Mouse (Mus musculus) adrenal gland, postnatal 25 days (tissue): ENCODE measurements around the gene Fam163b. TPM values are rescaled to one million over a fixed set of nuclear protein-coding genes. Genes with fewer than 3 reads are reported as not detected.

Experiments
- DNase-seq: peaks from one replicate; pipeline ENCODE4 v3.0.0; 2021; ENCODE audit warnings: mixed read lengths
- long read RNA-seq: library from polyadenylated mRNA; stranded (forward); transcript quantifications from one replicate; pipeline ENCODE4 v2.0.0, GENCODE M21; 2021
- total RNA-seq: library from RNA; stranded (reverse); gene quantifications from 2 replicates; pipeline ENCODE4 v1.2.3, GENCODE M21; 2021

Fam163b gene
- 1.6 and 2.3 TPM in 2 replicates for total RNA-seq
- long read RNA-seq = 0 reads

DNA sequence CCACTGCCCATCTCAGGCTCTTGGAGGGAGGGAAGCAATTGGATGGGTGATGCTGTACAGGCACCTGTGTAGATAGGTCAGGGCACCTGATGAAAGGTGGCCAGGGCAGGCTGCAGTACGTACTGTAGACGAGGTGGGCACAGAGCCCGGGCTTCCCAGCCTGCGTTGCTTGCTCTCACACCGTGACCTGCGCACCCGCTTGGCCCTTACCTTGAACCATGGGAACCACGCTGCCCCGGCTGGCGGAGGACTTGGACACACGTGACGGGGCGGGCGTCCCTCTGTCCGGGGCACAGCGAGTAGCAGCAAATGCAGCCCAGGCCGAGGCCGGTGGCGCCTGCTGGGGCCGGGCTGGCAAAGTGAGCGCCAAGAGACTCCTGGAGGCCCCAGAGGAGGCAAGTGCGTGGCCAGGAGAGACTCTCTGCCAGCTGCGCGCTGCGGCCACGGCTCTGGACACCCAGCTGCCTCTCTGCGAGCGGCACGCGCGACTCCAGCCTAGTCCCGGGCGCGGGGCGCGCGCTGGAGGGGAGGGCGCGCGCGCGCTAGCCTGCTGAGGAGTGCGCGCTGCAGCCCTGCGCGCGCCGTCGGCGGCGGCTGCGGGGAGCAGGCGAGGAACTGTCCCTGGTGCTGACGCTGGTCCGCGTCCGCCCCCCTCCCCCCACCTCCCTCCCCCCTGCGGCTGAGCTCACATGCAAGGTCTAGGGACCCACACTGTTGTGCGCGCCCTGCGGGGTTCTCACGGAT is at the start of gene Fam163b:
Fam163b (minus strand) TSS at position 542 of the 744 bp plus-strand sequence.
- peak; percentile 58 for DNase-seq

DNA sequence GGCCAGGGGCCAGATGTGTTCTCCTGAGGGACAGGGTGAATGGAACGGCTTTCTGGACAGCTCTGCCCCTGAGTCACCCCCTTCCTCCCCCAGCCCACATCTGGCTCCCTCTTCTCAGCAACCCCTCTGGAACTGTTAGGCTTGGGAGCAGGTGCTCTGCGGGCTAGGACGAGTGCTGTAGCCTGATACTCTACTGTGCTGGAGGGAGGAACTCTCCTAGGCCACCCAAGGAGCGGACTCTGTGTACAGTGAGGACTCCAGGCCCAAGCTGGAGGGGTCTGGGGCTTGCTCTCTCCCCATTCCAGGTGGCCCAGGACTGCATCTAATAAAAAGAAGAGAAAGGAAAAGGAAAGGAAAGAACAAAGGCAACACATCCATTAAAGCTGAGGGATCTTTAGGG is 47.7 kb upstream of the Fam163b start:
- no peak for DNase-seq

DNA sequence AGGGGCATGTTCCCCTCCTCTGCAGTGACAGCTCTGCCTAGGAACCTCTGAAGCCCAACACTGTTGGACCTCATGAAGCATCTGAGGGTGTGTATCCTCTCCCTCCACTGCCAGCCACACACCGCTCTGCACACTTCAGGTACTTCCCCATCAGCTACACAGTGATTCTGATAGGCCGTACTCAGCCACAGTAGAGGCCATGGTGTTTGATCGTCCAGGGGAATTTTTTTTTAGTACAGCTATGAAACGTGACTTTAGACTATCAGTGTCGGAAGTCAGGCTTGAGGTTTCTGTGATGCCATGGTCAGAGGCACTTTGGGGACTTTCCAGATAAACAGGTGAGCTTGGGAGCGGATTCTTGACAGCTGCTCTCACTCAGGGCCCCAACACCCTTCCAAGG is 45.2 kb upstream of the Fam163b start:
- no peak for DNase-seq

DNA sequence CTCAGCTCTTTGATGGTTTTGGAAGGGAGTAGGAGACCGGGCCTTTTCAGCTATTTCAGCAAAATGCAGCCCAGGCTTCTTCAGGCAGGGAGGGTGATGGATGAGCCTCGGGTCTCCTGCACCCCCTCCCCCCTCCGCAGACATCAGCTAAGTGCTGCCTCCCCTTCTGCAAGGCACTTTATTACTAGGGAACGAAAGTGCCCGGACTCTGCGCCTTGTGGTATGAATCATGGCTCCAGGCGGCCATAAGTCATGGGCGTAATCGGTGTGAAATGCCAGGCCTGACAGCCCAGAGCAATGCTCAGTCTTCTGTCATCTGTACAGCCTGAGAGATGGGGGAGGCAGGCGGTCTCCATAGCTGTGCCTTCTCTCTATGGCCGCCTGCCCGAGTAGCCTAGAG is 41.4 kb upstream of the Fam163b start:
- DNase-seq = peak; percentile 53

DNA sequence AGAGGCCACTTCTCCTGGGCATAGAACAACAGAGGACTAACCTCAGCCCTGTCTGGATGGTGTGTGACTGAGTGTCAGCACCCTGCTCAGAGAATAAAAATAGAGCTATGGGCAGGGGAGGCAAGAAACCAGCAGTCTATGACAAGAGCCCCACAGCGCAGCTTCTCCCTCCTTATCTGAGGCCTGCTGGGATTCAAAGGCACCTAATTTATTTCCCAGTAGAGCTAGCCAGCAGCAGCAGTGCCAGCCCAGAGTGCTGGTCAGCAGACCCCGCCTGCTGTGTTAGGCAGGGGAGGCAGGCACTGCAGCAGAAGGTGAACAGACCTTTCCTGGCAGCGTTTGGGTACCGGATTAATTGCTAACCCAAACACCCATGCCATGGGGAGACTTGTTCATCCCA is 39.6 kb upstream of the Fam163b start:
- DNase-seq = no peak

DNA sequence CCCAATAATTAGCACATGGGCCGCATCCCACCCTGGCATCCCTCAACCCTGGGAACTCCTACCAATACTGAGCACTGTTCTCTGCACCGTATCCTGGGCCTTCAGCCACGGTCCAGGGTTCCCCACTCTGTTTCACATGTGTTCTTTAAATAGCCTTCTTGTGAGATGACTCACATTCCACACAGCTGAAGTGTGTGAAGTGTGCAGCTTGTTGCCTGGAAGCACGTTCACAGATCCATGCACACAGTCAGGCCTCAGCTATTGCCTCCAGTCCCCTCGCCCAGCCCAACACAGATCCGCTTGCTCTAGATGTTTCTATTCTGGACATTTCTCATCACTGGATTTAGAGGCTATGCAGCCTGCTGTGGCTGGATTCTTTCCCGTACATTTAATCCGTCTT is 36.8 kb upstream of the Fam163b start:
- DNase-seq = no peak

DNA sequence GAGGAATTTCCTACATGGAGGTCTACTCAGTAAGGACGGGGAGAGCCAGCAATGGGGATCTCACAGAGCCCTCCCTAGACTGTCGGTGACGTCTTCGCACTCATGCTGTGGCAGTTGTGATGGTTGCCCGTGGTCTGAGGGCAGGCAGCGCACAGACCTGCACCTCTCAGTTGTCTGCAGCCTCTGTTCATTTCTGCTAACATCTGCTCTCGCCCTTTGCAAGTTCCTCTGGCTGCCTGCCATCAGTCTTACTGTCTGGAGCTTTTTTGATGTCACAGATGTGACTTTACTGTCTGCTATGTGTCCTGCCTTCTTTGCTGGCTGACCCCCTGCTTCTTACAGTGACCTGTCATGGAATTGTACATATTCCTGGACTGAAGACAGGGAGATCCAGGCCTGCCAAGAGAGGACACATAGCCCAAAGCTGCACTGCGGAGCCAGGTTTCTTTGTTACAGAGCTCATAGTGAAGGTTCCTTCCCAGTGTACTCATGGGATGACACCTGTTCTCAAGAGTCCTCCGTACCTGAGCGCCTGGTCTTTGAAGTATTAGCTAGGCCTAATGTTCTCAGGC is 33.5 kb upstream of the Fam163b start:
- peak; percentile 22 for DNase-seq

DNA sequence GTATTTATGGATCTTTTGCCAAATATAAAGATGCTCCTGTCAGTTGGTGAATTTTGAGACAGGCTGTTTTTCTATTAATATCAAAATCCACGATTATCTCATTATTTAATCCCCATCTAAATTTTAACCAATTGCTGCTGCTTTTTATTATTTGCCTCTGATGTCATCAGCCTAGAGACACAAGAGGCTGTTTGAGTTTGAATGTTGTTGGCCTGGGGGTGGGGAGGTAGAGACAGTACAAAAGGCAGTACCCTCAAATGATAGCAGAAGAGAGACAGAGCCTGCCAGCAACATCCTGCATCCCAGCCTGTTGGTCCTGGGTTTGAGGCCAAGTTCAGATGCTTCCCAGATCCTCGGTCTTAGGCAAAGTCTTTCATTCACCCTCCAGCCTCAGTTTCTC is 32.0 kb upstream of the Fam163b start:
- no peak for DNase-seq

DNA sequence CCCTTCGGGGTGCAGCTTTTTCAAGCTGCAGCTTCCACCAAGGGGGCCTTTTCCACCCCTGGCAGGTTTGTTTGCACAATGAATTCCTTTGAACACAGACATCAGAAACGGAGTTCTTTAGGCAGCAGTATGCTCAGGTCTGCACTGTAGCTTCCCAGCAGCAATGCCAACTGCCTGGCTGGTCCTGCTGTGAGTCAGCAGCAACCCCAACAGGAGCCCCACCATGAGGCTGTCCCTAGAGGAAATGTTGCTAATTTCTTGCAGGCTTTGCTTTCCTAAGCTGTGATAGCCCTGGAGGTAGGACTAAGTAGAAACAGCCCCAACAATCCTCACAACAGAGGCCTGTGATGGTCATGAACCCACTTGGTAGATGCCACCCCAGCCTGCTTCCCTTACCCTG is 24.7 kb upstream of the Fam163b start:
- no peak for DNase-seq

DNA sequence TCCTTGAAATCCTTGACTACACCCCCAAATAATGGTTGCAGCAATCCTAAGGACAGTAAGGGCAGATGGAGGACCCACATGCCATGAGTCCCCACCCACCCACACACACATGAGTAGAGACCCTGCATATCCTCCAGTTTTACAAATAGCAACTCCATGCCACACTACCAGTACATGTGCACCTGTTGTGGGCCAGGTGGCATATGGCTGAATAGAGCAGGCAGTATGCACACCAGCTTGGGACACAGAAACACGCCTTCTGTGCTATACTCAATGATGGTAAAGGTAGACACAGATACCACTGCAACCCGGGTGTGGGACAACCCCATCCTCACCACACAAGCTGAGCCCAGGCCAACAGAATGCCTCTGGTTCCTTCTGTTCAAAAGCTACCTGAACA is 23.8 kb upstream of the Fam163b start:
- DNase-seq = no peak

DNA sequence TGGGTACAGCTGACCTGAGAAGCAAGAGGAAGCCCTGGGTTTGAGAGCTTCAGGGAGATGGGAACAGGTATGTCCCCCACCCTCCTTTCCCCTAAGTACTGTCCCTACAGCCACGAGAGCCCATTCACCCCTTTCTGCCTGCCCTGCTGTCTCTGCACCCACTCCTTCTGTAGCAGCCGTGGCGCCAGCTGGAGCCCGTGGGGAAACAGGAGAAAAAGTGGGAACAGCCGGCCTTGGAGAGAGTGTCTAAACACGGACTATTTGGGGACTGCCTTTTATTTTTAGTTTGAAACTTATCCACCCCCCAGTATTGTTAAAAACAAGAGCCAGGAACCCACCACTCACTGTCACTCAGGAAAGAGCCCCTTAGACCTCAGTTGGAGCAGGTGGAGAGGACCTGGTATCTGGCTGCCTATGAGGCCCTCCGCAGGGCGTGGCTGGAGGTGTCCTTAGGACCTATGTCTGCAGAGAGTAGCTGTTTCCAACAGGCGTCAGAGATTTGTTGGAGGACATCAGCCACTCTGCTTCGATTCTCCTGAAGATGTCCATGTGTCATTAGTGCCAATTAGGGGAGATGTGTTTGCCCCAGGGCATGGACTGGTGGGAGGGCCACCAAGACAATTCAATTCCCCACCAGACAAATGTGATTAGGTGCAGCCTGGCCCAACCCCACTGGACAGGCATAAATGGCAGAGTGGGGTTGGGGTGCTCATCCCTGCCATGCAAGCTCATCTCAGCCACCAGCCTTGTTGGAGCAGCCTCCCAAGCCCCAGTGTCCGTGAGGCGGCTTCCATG is 22.7 kb upstream of the Fam163b start, which contains the start of gene Dbh:
Dbh (plus strand) TSS at position 438 of the 795 bp plus-strand sequence.
- peak; percentile 25 for DNase-seq

DNA sequence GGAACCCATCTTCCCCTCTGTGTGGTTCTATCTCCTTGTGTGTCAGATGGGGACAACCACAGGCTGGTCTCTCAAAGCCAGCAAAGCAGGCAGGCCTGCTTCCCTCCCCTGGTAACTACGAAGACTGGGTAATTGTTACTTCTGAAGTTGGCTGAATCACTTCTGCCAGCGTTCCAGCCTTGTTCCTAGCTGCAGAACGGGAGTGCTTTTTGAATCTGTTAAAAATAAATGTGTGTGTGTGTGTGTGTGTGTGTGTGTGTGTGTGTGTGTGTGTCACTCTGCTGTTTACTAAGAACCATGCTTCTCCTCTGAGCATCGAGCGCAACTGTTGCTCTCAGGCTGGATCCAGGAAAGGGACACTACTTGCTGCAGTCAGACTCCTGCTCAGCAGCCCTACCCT is 21.6 kb upstream of the Fam163b start:
- DNase-seq = no peak

DNA sequence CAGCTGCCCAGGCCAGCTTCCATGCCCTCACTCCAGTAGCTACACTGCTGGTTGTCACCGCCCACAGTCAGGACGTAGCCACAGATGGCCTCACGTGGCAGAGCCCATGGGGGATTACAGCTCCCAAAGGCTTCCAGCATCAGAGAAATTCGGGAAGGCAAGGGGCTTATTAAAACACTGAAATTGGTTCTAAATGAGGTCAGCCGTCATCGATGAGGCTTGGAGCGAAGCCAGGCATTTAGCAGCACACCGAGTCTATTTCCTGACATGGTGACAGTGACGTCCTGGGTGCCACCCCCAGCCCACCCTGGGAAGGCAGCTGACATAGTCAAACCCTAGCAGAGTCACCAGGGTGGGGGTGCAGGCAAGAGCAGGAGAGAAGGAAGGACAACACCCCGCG is 20.4 kb upstream of the Fam163b start:
- no peak for DNase-seq

DNA sequence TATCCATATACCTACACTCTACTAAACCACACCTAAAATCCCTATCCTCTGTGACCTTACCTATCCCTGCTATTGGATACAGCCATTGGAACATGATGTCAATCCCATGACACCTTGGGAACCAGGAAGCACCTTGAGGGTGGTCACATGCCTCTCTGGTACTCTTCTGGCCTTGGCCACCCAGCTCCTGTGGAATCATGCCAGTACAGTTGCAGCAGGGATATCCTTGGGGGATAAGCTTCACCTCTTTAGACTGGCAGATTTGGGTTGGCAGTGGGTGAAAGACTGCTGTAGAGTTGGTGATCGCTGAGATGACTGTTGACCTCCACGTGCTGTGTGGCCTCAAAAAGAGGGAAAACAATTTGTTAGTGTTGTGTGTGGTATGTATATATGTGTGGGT is 19.2 kb upstream of the Fam163b start:
- peak; percentile 15 for DNase-seq

DNA sequence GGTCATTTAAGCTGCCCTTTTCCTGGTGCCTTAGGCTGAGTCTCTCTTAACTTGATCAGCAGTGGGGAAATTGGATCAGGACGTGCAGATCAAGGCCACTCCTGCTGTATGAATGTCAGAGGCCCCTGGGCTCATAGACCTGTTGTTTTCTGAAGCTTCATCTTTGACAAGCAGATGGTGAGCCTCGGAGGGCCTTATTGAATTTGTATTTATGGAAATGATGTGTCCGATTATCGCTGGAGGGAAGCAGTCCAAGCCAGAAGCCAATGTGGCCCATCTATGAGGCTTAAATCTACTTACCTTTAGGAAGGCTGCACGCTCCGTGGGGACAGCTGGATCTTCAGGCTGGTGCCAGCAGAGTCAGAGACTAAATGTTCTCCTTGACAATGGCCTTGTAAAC is 14.3 kb upstream of the Fam163b start:
- no peak for DNase-seq

DNA sequence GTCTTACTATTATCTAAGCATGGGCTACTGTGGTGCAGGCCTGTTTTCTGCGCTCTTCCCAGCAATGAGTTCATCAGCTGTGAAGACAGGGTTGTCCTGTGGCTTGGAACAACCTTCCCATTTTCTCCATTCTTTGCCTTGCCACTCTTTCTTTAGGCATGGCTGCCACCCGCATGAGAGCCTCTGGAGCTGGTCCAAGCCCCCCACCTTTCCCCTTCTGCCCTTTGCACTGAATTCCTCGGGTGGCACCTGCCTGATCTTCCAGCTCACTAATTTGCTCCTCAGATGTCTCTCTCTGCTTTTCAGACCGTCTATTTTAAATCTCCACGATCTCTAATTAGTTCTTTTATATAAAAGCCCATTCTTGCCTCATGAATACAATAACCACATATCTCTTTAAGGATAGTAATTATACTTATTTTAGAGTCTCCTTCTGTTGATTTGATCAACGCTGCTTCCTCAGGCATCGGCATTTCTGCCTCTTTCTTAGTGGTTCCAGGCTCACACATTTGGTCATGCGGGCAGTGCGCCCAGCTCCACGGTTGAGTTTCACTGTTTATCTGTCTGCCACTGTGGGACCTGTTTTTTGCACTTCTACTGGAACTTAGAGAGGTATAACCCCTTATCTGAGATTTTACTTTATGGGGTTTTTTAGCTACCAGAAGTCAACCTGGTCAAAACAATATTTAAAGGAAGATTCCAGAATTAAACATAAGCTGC is 12.3 kb upstream of the Fam163b start:
- no peak for DNase-seq

DNA sequence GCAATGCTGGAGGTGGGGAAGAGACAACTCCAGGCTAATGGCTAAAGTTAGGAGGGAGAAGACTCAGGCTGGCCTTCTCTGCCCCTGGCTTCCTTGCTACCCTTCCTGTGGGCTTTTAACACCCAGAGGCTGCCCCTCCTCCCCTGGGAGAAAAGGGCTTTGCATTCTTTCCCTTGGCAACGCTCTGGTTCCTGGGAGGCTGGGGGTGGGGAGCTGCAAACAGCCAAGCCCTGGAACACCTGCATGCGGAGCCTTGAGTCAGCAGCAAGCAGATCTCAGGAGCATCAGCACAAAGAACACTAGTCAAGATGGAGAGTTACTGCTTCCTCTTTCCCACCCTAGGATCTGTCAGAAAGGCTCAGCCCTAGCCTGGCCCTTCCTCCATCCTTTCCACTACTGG is 7.2 kb upstream of the Fam163b start:
- no peak for DNase-seq

DNA sequence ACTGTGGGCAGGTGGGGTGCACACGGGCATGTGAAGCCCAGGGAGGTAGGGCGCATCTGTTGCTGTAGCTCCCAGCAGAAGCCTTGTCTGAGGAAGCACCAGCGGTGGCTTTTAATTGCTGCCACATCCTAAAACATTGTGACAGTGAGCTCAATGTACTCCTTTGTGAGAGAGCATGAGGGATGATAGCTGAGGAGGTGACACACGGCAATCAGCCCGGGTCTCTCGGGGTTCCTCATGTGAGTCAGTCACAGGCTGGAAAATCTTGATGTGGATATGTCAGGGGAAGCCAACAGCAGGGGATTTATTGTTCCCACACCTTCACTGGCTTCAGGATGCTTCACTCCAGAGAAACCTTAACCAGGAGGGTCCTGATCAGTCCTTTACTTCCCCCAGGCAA is 4.5 kb upstream of the Fam163b start:
- no peak for DNase-seq

DNA sequence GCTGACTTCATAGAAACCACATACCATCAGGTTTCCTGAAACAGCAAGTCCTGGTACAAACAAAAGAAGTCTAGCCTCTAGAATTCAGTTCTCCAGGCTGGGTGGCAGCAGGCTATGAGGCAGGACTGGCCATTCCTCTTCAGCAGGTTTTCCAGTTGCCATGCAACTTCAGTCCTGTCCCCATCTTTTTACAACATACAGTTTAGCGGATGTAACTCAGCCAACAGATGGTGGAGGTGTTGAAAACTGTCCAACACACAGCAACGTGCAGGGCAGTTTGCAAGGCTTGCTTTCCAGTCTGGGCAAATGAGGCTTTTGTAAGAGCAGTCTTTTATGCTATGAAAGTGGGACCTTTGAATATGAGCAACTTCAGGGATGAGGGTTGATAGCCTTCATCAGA is 2.7 kb upstream of the Fam163b start:
- DNase-seq = no peak

DNA sequence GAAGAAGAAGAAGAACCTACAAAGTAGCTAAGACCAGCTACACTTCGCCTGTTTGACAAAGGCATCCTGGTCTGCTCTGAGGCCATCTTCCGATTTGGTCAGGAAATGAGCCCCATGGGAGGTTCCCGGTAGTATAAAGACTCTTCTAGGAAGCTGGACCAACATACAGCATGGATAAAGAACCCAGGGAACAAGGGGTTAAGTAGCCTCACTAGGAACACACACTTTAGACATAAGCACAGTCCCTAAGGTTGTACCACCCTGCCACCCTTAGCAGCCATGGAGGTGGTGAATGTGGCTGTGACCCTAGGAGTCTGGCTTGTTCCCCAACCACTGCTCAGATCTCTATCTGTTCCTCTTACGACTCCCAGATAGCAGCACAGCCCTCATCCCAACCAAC is 3.9 kb downstream of the Fam163b start:
- no peak for DNase-seq

DNA sequence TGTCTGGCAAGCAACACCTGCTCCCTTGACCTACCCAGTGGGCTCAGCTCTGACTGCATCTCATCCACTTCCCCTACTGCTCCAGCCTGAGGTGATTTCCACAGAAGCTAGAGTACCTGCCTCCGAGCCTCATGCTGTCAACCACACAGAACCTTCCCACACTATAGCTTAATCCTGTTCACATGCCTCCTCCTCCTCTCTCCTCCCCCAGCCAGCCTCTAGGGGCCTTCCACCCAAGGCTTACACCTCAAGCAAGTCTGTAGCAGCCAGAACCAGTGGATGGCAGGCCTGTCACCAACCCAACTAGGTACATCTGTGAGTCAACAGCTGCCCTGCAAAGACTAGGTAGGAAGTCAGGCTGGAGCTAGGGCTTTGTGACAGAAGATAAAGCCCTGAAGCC is 5.5 kb downstream of the Fam163b start:
- DNase-seq = no peak

DNA sequence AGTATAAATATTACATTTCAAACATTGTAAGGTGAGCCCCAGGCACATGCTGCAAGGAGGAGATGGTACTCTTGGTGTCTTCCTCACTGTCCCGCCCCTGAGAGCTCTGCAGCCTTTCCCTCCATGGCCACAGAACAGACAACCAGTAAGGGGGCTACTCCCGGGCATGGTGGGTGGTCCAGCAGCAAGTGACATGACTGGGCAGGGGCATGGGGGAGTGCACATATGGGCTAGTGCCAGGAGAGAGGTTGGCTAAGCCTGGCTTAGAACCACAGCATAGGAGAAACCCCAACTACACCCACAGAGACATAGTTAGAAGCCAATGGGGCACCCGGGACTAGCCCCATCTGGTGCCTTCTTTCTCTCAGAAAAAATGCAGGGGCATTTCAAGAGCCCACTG is 6.0 kb downstream of the Fam163b start:
- no peak for DNase-seq

DNA sequence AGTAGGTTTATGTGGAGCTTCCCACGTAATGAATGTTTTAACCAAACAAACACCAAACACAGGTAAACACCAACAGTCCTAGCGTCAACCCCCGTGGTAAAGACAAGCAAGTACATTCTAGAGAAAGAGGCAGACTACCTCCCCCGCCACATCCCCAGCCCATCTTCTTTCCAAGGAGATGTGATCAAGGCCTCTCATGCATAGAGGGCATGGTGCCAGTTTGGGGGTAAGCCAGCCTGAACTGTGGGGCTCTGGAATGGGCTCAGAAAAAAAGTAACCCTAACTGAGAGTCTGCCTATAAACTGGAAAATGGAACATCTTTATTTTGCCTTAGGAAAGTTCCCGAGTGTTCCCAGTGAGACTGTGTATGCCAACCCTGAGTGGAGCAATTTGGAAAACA is 6.4 kb downstream of the Fam163b start:
- no peak for DNase-seq
